Mouse (Mus musculus): ENCODE results near the gene Clcnka.

Gene Clcnka

GRCm38 (mm10) chr4:141367997-141368791, 30.3 kb downstream of the Clcnka start, which contains the start of gene Fam131c:
TSS of gene Fam131c (plus strand) at chr4:141368220.
- DNase-seq, result peak; percentile 59 to 73

DNA sequence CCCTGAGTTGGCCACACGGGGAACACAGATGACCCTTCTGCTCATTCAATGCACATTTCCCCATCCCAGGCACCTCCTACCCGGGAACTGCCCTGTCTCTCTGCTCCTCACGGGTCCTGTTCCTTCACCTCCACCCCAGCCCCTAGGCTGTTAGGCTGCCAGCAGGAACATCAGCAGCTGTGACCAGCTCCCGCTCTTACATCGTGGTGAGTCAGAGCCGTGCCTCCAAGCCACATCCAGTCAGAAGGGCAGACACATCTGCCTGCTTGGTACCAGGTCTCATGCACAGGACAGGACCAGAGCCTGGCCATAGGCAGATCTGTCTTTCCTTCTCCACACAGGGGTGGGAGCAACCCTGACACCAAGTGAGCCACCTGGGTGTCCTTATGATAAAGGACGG, 32.6 kb downstream of the Clcnka start:
- DNase-seq, result no peak

GRCm38 (mm10) chr4:141365126-141365525, 33.4 kb downstream of the Clcnka start:
- DNase-seq, result peak in 1 of 2 experiments; percentile 64

GRCm38 (mm10) chr4:141362937-141363548, 35.5 kb downstream of the Clcnka start:
- peak; percentile 89 to 90 for DNase-seq

DNA sequence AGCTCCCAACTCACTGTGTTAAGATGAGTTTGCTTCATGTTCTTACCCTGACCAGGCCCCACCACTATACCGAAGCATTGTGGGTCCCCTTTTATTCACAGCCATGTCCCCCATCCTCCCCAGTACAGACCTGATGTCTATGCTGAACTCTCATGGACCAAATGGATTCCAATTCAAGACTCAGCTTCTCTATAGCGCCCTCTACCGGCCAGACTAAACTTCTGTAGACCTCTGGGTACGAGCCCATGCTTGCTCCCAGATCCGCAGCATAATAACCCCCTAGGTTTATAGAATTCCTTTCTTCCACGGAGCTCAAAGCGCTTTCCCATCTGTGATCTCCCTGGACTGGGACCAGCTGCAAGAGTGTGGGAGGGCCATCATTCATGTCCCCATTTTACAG, 37.7 kb downstream of the Clcnka start:
- DNase-seq, result peak; percentile 42 to 60

DNA sequence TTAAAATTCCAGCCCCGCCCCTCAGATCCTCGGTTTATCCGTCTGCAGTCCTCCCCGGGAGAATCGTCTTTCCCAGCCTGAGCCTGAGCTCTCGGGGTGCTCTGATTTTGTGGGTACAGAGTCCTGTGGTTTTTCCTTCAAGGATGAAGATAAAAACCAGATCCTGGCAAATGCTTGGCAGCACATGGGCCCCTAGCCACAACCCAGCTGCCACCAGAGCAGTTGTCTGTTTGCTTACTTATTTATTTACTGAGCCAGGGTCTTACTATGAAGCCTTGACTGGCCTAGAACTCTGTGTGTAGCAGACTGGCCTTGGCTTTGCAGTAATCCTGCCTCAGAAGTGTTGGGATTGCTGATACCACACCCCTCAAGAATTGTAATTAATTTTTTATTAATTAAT, 39.3 kb downstream of the Clcnka start:
- no peak for DNase-seq

GRCm38 (mm10) chr4:141357811-141358210, 40.7 kb downstream of the Clcnka start:
- no peak for DNase-seq

DNA sequence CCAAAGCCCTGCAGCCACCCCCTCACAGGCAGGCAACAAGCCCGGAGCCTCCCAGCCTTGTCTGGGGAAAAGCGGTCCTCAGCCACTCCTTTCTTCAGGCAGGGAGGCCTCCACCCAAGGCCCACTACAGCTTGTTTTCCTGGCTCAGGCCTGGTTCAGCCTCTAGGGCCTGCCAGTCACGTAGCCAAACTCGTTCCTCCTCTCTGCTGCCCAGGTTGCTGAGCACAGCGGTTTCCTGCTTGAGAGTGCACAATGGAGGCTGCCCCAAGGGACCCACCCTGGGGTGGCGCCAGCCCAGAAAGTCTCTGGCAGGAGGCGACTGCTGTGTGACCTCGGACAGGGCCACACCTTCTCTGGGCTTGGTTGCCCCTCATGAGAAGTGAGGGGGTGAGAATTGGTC, 44.7 kb downstream of the Clcnka start:
- DNase-seq, result peak; percentile 40 to 52

DNA sequence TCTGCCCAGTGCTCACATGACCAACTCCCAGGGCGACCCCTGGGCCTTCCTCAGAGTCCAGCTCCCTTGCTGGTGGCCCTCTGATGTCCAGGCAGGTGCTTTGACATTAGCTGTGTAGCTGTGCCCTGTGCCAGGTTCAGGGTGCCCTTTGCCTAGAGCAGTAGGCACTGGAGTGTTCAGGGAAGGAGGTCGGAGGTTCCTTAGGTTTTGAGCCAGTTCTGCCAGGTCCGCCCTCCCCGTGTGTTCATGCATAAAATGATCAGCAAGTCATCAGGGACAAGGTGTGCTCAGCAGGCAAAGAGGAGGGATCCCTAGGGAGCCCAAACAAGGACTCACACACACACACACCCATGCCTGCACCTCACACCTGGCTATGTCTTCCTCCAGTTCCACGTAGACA, 45.5 kb downstream of the Clcnka start:
- DNase-seq, result no peak

DNA sequence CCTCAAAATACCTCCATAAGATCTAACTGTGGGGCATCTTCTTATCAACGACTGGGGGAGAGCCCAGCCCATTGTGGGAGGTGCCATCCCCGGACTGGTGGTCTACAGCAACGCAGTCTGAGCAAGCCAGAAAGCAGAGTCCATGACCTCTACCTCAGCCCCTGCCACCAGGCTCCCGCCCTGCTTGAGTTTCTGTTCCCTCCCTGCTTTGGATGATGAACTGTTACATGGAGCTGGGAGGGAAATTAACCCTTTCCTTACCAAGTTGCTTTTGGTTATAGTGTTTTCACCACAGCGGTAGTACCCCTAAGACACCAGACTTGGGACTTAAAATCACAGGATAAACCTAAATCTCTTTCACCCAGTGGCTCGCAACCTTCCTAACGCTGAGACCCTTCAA, 46.6 kb downstream of the Clcnka start:
- no peak for DNase-seq

DNA sequence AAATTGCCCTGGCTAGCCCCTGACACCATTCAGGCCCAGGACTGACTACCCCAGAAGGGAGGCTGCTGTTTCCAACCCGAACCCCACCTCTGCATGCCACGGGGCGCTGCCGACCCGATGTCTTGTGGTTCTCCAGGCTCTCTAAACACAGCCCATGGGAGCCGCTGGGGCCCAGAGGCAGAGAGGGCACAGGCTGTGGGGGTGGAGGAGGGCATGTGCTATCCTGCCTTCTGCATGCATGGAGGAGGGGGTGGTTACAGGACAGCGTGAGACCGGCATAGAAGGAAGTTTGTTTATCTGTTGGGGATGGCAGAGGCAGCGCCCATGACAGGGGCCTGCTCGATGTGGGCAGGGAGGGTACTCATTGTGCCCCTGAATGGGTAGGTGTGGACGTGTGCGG, 48.5 kb downstream of the Clcnka start:
- no peak for DNase-seq

DNA sequence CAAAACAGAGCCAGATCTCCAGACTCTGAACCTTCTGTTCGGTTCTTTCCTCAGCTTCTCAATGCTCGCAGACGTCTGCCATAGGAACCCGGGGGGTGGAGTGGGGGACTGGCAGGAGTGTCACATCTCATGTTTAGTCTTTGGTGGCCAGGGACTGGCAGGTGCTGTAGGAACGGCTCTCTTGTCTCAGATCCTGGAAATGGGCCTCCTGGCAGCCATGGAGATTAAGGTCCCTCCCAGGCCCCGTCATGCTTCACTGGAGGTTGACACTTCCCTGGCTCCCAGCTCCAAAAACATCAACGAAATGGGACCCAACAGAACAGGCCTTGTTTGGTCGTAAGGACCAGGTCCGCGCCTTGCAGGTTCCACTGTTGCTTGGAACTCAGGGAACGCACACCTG, 49.9 kb downstream of the Clcnka start:
- DNase-seq, result no peak

DNA sequence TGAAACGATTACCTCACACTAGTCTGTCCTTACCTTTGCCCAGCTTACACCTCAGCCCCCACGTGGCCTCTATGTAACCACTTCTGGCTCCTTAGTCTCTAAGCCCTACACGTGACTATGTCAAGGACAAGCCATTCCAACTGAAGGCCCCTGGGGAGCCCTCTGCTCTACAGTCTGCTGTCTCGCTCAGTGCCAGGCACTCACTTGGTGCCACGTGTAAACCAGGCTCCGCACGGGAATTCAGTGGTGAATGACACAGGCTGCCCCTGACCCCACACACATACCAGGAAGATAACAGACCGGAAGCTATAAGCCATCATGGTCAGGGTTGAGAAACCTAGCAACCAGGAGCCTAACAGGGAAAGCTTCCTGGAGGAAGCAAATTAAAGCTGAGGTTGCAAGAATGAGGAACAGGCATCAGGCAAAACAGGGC, 51.1 kb downstream of the Clcnka start:
- DNase-seq, result no peak

DNA sequence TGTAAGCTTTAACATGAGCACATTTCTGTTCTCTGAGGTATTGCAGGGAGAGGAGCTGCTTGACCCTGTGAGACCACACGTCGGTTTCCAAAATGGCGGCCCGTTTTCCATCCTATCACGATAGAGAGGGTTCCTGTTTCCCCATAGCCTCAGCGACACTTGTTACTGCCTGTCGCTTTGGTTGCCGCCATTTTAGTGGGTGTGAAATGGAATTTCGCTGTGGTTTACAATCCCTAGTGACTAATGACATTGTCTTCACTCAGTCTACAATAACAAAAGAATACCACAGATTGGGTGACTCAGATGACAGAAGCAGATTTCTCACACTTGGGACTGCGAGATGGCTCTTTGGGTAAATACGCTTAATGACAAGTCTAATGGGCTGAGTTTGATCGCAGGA, 53.3 kb downstream of the Clcnka start:
- DNase-seq, result no peak

DNA sequence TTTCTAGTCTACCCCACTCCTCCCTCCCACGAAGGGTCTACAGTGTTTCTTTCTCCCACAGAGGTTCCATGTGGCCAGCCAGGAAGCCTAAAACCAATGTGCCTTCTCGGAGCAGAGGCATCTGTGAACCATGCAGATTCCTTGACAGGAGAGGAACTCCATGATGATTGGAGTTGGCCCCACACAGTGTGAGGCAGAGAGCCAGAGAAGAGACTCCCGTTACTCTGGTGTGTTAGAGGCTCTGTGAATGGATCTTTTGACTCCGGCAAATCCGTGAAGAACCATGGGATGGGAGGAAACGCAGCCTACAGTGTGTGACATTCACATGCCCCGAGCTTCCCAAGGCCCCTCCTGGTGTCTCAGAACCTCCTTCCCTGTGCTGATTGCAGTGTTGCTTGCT, 55.0 kb downstream of the Clcnka start:
- no peak for DNase-seq

DNA sequence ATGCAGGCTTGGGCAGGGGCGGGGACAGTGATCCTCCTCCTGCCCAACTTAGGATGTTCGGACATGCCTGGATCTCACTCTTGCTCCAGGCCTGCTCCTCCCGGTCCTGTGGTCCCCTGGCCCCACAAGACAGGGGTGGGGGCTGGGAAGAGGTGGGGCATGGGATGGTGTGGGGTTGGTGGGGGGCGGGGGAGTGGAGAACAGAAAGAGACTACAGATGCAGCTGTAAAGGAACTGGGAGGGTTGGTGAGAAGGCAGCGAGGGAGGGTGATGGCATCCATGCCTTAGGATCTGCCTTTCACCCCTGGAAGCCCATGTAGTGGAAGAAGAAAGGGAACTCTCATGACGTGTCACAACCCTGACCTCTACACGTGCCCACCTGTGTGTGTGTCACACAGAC, 57.0 kb downstream of the Clcnka start:
- DNase-seq, result no peak

- peak in 1 of 2 experiments; percentile 44 for DNase-seq
These were observed 59.7 kb downstream of the Clcnka start for GRCm38 (mm10) chr4:141338853-141339252.

- peak; percentile 43 to 68 for DNase-seq
These were observed 60.5 kb downstream of the Clcnka start for GRCm38 (mm10) chr4:141337986-141338385.

DNA sequence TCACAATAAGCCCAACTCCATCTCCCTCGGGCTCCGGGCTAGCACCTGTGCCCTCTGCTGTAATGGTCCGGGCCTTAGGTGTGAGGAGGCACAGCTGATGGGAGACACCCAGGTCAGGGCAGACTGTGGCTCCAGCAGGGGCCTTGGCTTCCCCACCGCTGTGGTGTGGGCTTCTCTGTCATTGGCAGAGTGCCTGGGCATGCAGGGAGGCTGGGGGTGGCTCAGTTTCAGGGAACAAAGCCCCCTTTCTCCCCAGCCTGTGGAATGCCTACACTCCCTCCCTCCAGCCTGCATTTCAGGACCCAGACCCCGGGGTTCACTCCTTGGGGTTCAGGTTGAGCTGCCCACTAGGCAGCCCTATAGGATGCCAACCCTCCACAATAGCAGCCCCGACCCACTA, 62.3 kb downstream of the Clcnka start:
- DNase-seq, result no peak

DNA sequence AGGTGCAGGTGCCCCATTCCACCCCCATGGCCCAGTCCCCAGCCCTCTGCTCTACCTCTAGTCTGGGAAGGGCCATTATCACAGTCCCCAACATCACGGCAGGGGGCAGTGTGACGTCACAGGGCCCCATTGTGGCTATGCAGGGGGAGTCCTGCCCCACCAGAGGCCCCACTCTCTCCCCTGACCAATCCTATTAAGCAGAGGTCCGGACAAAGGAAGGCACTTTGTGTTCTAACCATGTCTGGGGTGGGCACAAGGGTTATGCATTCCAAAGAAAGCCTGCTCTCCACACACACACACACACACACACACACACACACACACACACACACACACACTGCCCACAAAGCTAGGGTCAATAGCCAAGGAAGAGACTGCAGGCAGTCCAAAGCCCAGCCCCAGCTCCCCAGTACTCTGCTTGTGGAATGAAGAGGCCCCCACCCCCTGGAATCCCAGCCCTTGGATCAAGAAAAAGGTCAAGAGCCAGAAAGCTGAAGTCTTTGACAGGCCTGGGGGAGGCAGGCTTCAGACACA, 63.2 kb downstream of the Clcnka start:
- peak in 1 of 2 experiments; percentile 71 for DNase-seq

DNA sequence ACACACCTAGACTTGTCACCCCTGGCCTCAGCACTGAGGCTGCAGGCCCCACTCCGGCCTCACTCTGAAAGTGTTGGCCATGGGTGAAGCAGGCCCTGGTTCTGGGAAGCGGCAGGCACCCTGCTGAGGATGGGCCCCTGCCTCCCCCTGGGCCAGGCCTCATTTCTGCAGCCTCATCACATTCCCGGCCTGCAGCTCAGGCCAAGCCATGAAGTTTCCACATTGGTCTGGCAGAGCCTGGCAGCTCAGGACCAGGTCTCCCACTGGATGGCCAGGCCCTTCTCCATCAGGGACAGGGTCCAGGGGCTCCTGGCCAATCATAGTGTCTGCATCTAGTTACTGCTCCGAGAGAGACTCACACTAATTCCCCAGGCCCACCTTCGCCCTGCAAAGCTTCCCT, 63.8 kb downstream of the Clcnka start:
- peak in 1 of 2 experiments; percentile 61 for DNase-seq

Data from kidney, postnatal 4 days (tissue).